Mouse (Mus musculus) urinary bladder, postnatal 10 days (tissue): ENCODE data around the gene Ephb3.

Experiments used
- DNase-seq: peaks from one replicate; pipeline ENCODE4 v3.0.0; 2022; ENCODE audit warnings: low spot score

Gene Ephb3

GRCm38 (mm10) chr16:21205093-21205886 is 735 bp downstream of the Ephb3 start:
- no peak for DNase-seq

GRCm38 (mm10) chr16:21208001-21208565 is 3.5 kb downstream of the Ephb3 start:
- no peak for DNase-seq

GRCm38 (mm10) chr16:21209290-21209689 is 4.7 kb downstream of the Ephb3 start:
- no peak for DNase-seq

DNA sequence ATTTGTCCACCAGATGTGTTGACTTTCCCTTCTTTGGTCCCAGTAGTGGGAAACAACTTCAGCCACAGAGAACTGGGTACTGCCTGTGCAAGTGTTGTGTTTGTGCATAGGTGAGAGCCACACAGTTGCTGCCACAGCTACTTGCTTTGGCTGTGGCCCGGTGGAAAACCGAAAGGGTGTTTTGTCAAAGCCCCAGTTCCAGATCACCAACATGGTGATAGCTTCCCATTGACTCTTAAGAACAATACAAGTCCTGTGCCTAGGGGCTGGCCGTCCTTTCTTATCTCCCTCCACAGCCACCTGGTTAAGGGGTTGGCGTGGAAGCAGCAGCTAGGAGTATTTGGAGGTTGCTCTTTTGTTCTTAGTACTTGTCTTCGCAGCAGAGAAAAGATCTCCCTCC is 5.6 kb downstream of the Ephb3 start:
- DNase-seq, result no peak

DNA sequence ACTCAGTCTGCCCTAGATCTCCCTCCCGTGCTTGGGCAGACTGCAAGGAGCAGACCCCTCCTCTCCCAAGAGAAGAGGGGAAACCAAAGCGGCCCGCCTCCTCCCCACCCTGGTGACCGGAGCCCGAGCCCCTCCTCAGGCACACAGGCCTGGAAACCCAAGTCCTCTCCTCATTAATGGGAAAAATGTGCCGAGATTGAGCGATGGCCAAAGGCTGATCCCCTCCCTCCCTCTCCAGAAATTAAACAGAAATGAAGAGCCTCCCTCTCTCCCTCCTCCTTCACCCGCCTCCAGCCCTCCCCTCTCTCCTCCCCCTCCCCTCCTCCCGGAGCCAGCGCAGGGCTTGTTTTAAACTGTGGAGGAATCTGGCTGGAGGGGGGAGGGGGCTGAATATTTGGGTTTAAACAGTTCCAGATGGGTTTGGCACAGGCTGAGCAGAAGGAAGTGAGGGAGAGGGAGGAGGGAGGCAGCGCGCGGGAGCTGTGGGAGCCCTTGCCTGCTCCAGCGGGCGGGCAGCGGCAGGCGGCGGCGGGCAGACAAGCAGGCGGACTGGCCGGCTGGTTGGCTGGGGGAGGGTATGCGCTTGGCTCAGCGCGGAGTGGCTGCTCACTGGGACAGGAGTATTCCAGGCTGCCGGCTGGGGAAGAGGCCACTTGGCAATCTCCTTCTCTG is 6.2 kb downstream of the Ephb3 start:
- DNase-seq, result peak; percentile 50

DNA sequence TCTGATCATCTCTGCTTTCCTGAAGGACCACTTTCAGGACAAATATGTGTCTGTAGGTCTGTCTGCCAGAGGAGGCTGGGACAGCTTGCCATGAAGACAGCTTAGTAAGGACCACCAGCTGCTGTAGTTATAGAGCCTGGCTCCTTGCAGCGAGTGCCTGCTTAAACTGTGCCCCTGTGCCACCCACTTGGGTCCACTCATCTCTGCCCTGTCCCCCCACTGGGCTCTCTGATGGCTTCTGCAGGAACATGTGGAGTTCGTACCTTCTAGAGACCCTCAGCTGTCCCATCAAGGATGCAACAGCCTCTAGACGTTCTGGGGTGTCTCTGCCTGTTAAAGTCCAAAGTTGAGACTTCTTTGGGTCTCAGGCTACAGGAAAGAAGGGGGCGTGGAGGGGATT is 6.9 kb downstream of the Ephb3 start:
- no peak for DNase-seq

DNA sequence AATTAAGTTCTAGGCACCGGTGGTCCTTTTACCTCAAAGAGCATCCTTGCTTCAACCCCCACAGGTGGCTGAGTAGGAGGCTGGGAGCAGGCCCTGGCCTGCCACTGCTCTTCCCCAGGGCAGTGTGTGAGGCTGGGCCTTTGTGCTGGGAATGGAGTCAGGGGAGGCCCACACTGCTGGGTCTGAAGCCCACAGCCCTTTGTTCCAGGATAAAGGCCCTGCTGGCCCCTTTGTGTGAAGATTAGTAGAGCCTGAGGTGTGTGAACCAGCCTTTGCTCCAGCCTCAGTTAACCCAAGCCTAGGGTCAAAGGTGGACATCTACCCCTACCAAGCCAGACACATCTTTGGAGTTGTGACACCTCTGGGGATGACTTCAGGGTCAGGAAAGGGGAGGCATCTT is 7.8 kb downstream of the Ephb3 start:
- no peak for DNase-seq

DNA sequence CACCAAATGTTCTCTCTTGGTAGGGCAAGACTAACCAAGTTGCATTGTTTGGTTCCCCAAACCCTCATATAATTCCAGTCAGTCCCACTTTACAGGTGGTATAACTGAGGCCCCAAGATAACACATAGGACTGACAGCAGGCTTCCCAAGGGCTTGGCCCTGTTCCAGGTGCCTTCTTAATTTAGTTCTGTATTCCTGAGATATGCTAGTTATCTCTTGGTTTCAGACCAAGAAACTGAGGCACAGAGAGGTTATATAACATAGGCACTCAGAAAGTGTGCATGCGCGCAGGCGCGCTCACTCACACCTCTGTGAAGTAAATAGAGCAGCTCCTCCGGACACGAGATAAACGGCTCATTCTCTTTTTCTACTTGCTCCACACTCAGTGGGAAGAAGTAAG is 9.4 kb downstream of the Ephb3 start:
- DNase-seq, result no peak

GRCm38 (mm10) chr16:21214803-21215202 is 10.2 kb downstream of the Ephb3 start:
- no peak for DNase-seq

GRCm38 (mm10) chr16:21216047-21216446 is 11.5 kb downstream of the Ephb3 start:
- DNase-seq, result no peak

DNA sequence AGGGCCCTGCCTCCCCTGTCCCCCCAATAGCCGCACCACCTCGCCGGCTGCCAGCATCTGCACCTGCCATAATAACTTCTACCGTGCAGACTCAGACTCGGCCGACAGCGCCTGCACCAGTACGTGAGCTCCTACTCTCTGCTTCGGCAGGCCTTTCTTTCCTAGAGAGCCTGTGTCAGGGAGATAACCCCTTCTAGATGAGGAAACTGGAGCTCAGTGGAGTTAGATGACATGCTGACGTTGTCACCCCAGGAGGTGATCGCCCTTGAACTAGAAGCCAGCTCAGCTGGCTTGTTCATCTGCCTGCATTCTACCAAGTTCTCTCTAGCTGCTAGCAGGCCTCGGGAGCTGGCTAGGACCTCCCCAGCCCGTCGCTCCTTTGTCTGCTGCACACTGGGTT is 12.7 kb downstream of the Ephb3 start:
- DNase-seq, result no peak

GRCm38 (mm10) chr16:21219656-21220055 is 15.1 kb downstream of the Ephb3 start:
- DNase-seq, result no peak

DNA sequence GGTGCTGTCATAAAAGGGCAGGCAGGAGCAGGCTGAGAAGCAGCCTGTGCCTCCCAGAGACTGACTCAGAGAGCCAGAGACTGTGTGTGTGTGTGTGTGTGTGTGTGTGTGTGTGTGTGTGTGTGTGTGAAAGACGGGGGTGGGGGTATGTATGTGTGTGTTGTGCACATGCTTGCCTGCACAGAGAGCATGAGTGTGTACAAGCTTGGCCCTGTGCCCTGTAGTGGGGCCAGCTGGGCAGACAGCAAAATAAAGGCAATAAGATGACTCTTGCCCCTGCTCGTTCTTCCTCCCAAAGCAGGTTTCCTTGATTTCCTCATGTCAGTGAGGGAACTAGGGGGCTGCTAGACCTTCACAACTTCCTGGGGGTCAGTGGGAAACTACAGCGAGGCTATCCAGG is 18.5 kb downstream of the Ephb3 start:
- DNase-seq, result no peak

DNA sequence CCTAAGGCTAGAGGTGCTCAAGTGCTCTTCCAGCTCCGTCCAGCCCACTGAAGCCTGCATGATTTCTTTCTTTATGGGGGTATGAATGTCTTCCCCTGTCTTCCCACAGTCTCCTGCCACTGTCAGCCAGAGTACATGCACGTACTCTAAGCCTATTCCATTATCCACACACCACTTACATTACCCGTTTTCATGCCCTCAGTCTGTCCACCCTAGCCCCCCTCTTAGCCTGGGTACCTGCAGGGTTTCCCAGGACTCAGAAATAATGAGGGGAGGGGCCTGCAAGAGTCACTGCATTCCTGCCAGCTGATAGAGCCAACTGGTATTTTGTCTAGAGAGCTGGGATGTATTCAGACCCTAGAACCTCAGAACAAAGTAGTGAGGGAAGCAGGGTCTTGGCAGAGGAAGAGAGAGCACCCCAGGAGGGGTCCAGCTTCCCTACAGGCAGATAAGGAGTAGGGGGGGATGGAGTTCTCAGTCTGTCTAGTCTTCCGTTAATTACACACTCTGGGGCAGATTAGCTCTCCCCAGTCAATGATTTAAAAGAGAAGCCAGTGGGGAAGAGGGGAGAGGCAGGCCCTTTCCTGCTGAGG is 20.2 kb downstream of the Ephb3 start:
- no peak for DNase-seq

DNA sequence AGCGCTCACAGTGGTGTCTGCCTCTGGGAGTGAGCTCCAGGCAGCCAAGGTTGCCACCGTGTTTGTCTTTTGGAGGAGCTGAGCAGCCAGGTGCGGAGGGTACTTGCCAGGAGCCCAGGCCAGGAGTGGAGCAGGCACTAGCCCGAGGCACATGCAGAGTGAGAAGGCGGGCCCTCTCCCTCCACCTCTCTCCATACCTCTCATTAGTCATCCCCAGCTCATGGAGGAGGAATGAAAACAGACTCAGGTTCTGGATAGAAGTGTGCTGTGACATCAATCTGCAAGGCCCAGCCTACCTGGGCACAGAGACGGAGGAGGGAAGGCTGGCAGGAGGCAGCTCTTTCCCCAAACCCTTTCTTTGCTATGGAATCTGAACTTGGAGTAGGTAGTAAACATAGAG is 22.1 kb downstream of the Ephb3 start:
- DNase-seq, result no peak

DNA sequence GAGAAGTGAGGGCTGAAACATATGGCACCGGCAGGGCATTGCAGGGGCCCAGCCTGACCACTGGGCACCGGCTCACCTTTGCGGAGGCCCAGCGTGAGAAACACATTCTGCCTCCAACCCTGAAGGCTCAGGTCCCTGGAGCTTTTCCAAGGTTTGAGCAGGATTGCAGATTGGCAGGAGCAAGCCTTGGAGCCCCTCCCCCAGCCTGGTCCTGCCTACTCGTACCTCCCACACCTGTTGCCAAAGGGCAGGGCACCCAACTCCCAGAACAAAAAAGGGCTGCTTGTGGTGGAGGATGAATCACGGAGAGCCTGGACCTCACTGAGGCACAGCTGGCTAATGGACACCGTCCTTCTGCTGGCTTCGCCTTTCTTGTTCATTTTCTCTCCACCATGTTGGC is 30.6 kb downstream of the Ephb3 start:
- no peak for DNase-seq

GRCm38 (mm10) chr16:21238722-21239121 is 34.2 kb downstream of the Ephb3 start:
- no peak for DNase-seq

DNA sequence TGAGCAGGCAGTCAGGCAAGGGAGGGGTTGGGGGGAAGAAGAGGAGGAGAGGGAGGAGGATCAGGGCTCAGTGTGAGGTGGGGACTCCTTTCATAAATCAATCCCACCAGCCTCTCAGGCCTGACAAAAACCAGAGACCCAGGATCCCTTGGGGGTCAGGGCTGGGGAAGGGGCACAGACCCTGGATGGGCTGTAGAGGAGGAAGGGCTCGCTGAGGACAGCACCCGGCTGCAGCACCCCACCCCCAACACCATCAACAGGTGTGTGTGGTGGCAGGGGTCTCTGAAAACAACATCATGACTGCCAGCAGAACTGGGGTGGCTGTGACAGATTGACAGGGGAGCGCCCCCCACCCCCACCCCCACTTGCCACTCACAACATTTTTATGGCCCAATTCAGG is 36.0 kb downstream of the Ephb3 start:
- DNase-seq, result no peak

DNA sequence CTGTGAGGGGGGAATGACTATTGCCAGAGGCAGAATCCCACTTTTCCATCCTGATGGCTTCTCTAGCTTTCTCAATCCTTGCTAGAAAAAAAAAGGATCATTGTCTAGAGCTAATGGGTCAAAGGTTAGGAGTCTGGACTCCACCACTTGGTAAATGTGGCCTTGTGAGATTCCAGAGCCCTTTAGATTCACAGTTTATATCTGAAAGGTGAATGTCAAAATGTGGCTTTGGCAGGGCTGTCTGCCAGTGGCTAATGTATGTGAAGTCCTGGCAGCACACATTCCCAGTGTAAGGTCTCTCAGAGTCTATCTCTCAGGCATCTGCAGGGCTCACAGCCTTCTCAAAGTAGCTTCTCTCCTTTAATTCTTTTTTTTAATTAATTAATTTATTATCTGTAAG is 36.5 kb downstream of the Ephb3 start:
- no peak for DNase-seq

DNA sequence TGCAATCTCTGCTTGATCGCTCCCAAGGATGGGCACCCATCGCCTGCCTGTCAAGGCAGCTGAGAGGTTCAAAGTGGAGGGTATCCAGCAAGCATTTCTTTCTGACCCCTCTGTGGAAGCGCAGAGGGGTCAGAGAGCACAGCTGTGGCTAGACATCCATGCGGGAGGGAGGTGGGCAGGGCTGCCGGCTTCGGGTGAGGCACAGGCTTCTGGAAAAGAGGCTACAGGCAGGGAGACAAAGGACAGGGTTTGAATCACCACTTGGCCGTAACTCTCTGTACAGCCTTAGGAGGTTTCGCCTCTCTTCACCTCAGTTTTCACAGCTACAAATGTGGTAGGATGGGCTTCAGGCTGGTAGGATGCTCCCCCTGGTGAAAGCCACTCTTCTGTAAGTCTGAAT is 38.4 kb downstream of the Ephb3 start:
- DNase-seq, result no peak

GRCm38 (mm10) chr16:21244803-21245202 is 40.2 kb downstream of the Ephb3 start:
- DNase-seq, result no peak

- DNase-seq, result no peak
These were observed 40.8 kb downstream of the Ephb3 start for GRCm38 (mm10) chr16:21245387-21245786.

- peak; percentile 46 for DNase-seq
These were observed 41.4 kb downstream of the Ephb3 start for GRCm38 (mm10) chr16:21245931-21246390.
